Mouse (Mus musculus) layer of hippocampus, adult 2 months (tissue): ENCODE results near the gene Opcml. TPM values are rescaled to one million over a fixed set of nuclear protein-coding genes. Genes with fewer than 3 reads are reported as not detected.
A peak's percentile ranks its signal among the peaks of the same experiment; 100 is the strongest.

Experiments used
- DNase-seq, 2 experiments: peaks; one replicate each; pipeline ENCODE4 v3.0.0; 2022; ENCODE audit warnings: low spot score in 2 of 2
- H3K27ac ChIP-seq: fragments of 200-600 bp; 2 replicates; pipeline ENCODE4 v1.8.1; 2022
- H3K4me3 ChIP-seq: fragments of 200-600 bp; 2 replicates; pipeline ENCODE4 v1.8.1; 2022; ENCODE audit warnings: mild to moderate bottlenecking
- CTCF ChIP-seq: fragments of 200-600 bp; conservative IDR thresholded peaks from 2 replicates; pipeline ENCODE4 v1.8.1; 2022; ENCODE audit warnings: antibody characterized with exemption, mild to moderate bottlenecking, moderate library complexity
- total RNA-seq, 2 experiments: library from RNA; stranded (reverse); gene quantifications; 2 replicates each; pipeline ENCODE4 v1.2.3; 2021

Opcml gene
- total RNA-seq, 2 experiments from 2014 or later: 252 to 259 TPM

GRCm38 (mm10) chr9:28439433-28440191 is 649.0 kb downstream of the Opcml start:
- DNase-seq: no peak

GRCm38 (mm10) chr9:28440192-28440795 is 649.7 kb downstream of the Opcml start:
- DNase-seq: no peak
- H3K4me3 ChIP-seq: no peak overlapping the region; the same call in 1 of the 2 replicates
- peak overlapping the region; percentile 24; the same call in 1 of the 2 replicates for H3K27ac ChIP-seq
- TF ChIP-seq CTCF: no peak

More at GRCm38 (mm10) chr9:28439433-28440191, 649.0 kb downstream of the Opcml start:
- TF ChIP-seq CTCF: no peak
- H3K4me3 ChIP-seq: no peak overlapping the region; the same call in 1 of the 2 replicates
- peak overlapping the region; percentile 24; the same call in 1 of the 2 replicates for H3K27ac ChIP-seq

DNA sequence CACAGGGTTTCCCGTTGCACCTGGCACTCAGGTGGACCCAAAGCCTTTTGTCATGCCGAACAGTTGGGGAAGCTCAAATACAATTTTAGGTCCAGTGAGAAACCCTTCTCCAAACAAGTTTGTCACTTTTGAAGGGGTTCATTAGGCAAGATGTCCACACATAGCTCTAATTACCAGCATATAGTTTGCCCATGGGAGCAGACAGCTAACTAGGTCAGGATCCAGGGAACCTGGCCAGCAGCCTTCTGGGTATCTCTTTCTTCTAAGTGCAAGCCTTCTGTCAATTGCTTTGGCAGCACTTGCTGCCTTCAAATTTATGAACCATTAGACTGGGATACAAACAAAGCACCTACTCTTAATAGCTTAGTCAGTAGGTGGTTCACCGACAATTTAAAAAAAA is 653.9 kb downstream of the Opcml start:
- no peak overlapping the region for H3K4me3 ChIP-seq
- TF ChIP-seq CTCF: no peak
- no peak for DNase-seq
- peak overlapping the region; percentile 2; the same call in 1 of the 2 replicates for H3K27ac ChIP-seq

DNA sequence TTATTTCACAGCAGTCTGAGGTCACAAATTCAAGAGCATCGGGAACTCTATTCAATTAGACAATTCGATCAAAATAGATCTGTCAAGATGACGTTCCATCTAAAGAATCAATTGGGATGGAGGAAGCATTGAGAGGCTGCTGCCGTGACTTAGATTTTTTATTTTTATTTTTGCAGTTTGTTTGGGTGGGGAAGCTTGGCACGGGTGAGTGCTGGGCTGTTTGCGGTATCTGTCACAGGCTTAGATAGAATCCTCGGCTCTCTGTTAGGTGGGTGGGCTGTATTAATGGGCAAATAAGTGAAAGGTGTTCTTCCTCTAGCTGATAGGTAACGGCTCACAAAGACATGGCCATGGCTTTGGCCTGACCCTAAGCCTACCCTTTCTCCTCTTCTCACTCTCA is 654.4 kb downstream of the Opcml start:
- no peak for DNase-seq
- H3K4me3 ChIP-seq: no peak overlapping the region
- H3K27ac ChIP-seq: peak overlapping the region; percentile 2; the same call in 1 of the 2 replicates
- no peak for TF ChIP-seq CTCF

- TF ChIP-seq CTCF: no peak
- DNase-seq: no peak
- Histone ChIP-seq H3K27ac (0 out of 2 replicates have a peak overlapping the region, but pooled peaks have one; percentile 9), H3K4me3 (no peak overlapping the region)
These were observed 655.3 kb downstream of the Opcml start for GRCm38 (mm10) chr9:28445863-28446262.

- Histone ChIP-seq H3K27ac (no peak overlapping the region), H3K4me3 (no peak overlapping the region)
- no peak for TF ChIP-seq CTCF
- DNase-seq: no peak
These were observed 655.9 kb downstream of the Opcml start for GRCm38 (mm10) chr9:28446278-28447064.

DNA sequence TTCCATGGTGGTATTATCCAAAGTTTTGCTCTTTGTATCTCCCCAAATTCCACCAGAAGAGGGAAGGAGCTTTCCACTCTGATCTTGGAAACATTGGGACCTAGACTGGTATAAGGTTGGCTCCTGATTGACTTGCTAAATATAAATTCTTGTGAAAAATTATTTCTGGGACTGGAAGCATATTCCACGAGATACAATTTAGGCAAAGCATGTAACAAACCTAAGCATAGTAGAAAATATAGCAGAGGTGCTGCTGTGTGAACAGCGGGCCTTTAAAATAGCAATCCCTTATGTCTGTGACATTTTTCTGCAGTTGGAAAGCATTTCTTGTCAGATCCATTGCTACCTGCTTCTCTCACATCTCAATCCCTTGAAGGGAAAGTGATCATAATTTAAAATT is 661.9 kb downstream of the Opcml start:
- H3K4me3 ChIP-seq: no peak overlapping the region
- TF ChIP-seq CTCF: no peak
- H3K27ac ChIP-seq: no peak overlapping the region
- DNase-seq: no peak

GRCm38 (mm10) chr9:28453062-28453461 is 662.5 kb downstream of the Opcml start:
- H3K4me3 ChIP-seq: no peak overlapping the region
- no peak for TF ChIP-seq CTCF
- no peak for DNase-seq
- H3K27ac ChIP-seq: no peak overlapping the region

DNA sequence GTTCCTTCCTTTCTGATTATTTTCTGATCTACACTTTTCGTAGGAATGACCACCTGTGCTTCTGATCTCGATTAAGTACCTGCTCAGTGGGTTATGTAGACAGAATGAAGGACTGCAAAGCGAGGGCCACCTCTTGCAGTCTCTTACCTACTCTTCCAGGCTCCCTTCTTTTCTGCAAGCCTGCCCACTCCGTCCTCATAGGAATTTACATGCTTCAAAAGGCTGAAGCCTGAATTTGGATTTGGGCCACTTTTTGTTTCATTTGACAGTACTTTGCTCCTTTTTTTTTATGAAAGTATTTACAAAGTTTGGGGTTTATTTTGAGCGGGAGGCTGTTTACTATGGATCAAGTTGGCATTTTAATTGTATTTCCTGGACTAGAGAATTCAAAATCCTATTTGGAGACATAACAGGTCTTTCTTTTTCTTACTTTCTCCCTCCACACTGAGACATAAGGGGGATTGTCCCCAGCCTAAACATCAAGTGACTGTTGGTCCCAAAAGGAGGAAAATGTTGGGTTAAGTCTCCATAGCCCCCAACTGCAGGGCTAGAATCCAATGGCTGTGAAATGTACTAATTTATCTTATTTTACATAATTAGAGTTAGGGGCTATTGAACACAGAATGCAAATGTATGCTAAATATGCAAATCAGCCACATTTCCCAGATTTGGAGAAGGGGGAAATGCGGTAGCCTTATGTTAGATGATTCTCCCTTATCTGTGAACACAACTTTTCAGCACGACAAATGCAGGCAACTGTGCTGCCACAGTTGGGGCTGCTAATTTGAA is 667.6 kb downstream of the Opcml start:
- DNase-seq: no peak
- Histone ChIP-seq H3K4me3 (no peak overlapping the region), H3K27ac (peak overlapping the region; percentile 7; the same call in 1 of the 2 replicates)
- TF ChIP-seq CTCF: no peak

GRCm38 (mm10) chr9:28463622-28464021 is 673.0 kb downstream of the Opcml start:
- no peak for TF ChIP-seq CTCF
- H3K27ac ChIP-seq: no peak overlapping the region

DNA sequence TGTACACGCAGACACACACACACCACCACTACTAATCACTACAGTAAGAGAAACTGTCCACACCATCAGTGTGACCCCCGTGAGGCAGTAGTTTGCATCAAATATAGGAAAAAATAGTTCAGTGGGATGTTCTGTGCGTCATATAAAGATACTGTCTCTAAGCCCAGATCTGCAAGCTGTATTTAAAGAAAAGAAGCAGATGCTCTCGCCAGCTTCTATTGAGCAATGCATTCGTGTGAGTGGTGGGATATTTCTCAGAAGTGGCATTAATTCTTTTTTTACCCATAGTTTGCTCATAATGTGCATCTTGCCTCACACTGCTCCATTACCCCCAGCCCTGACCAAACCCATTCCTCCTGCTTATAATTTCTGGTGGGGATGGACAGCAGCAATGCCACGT is 678.8 kb downstream of the Opcml start:
- DNase-seq: no peak
- Histone ChIP-seq H3K27ac (no peak overlapping the region), H3K4me3 (no peak overlapping the region)
- no peak for TF ChIP-seq CTCF

More at GRCm38 (mm10) chr9:28463622-28464021, 673.0 kb downstream of the Opcml start:
- DNase-seq: no peak
- H3K4me3 ChIP-seq: no peak overlapping the region

DNA sequence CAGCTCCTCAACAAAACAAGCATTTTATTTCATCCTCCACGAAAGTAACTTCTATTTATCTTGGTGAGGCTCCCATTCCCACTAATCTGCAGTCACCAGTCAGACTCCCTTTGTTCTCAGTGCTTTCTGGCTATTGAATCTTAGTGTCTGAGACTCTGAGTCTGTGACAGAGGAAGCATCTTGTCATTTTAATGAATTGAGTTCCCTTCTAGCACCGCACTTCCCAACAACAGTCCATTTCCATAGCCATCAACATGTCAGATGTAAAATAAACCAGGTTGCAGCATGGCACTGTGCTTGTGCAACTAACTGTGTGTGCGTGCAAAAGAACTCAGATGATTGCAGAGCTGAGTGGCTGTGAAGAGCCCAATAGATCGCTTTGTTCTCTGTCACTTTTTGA is 680.9 kb downstream of the Opcml start:
- Histone ChIP-seq H3K27ac (no peak overlapping the region), H3K4me3 (no peak overlapping the region)
- no peak for TF ChIP-seq CTCF
- no peak for DNase-seq
